Mouse (Mus musculus) E14TG2a.4 (cell line): ENCODE results near the gene Crip2.

Experiments
- H3K27me3 ChIP-seq: 2 replicates; pipeline ENCODE4 v1.6.1; 2014; ENCODE audit warnings: low read length, control low read depth; ENCODE audit not compliant: insufficient read depth
- H3K36me3 ChIP-seq: 2 replicates; pipeline ENCODE4 v1.6.1; 2014; ENCODE audit warnings: low read length, control low read depth; ENCODE audit not compliant: insufficient read depth
- H3K4me1 ChIP-seq: replicated peaks from 2 replicates; pipeline ENCODE4 v1.6.1; 2014; ENCODE audit warnings: low read depth, low read length, control low read depth
- H3K4me3 ChIP-seq: replicated peaks from 2 replicates; pipeline ENCODE4 v1.5.1; 2014; ENCODE audit warnings: mild to moderate bottlenecking, low read length
- H3K9me3 ChIP-seq: 2 replicates; pipeline ENCODE4 v1.6.1; 2014; ENCODE audit warnings: low read length, control low read depth
- CTCF ChIP-seq: conservative IDR thresholded peaks from 2 replicates; pipeline ENCODE4 v1.5.1; 2014; ENCODE audit warnings: low read length
- NANOG ChIP-seq: IDR thresholded peaks from 2 replicates; pipeline ENCODE4 v1.6.1; 2014; ENCODE audit warnings: borderline replicate concordance, low read length, mixed read lengths
- POU5F1 ChIP-seq: IDR thresholded peaks from 2 replicates; pipeline ENCODE4 v1.6.1; 2014; ENCODE audit warnings: low read length, borderline replicate concordance

Crip2 gene

DNA sequence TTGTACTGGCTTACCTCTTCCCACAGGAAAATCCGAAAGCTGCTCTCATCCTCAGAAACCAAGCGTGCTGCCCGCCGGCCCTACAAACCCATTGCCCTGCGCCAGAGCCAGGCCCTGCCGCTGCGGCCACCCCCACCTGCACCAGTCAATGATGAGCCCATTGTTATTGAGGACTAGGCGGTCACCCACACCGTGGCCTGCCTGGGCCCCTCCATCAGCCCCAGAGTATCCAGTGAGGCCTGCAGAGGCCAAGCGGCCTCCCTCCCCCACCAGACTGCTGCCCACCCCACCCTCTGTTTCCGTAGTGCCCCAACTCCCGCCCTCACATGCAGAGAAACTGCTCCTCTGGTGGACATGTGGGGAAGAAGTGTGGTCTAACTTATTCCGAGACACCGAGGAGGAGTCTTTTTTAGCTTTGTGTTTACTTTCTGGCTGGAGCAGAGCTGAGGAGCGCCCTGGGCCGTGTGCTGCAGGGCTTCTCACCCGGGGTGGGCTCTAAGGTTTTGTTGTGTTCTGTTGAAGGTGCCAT is 3.5 kb upstream of the Crip2 start:
- H3K27me3 ChIP-seq = peaks cover 12% of the 10 kb centered on the region
- TF ChIP-seq CTCF (no peak), NANOG (no peak), POU5F1 (no peak)
- peaks cover 64% of the 10 kb centered on the region for H3K4me1 ChIP-seq
- H3K9me3 ChIP-seq = no peaks in the 10 kb centered on the region
- peaks cover 76% of the 10 kb centered on the region for H3K36me3 ChIP-seq
- H3K4me3 ChIP-seq = peak overlapping the region; percentile 39

DNA sequence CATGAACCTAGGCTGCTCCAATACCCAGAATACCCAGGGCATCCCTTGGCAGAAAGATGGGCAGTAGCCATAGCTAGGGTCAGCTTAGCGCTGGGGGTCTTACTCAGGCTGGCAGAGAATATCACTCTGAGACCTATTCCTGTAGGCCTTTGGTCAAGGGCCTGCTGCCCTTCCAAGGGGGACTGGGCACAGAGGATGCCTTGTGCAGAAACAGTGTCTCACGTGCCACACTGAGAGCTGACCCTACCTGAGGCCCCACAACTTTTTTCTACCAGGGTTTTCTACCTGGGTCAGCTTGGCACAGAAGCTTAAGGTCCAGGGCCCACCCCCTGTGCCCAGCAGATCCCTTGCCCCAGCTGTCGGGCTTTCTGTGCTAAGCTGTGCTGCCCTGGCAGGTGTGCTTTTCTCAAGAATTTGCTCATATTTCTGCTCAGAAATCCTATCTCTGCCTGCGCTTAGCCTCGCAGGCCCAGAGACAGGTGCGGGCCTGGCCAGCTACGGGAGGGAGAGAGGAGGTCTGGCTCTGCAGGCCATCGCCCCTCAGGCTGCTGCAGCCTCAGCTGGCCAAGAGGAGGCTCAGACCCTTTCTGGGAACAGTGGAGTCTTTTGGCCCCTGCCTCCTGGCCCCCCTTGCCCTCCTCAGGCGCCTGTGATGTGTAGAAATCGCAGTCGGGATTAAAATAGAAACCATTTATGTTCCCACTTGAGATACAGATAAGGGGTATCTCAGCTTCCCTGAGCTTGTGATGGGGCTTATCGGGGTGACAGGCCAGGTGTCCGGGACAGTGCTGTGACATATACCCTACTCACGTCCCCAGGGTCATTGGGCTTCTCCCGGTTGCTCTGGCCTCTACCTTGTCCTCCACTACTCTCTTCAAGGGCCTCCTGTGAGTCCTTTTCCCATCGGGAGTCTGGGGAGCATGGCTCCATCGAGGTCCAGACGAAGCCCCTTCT is 2.5 kb upstream of the Crip2 start:
- Histone ChIP-seq H3K27me3 (peaks cover 21% of the 10 kb centered on the region), H3K4me1 (peaks cover 67% of the 10 kb centered on the region), H3K4me3 (no peak overlapping the region), H3K9me3 (no peaks in the 10 kb centered on the region), H3K36me3 (peaks cover 71% of the 10 kb centered on the region)
- TF ChIP-seq POU5F1 = no peak

DNA sequence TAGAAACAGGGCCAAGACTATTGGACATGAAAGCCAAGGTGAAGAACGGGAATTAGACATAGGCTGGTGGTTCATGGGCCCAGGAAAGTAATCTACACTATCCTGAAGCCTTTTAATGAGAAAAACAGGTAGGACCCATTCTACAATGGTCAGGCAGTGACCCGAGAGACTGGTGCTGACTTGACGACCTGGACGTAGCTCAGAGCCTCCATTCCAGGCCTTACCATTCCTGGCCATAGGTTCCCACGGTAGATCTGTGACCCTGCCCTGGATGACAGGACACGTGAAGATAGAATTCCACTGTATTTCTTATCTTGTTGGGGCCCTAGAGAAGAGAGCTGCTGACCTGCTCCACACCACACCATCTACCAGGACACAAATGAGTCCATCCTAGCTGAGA is 1.7 kb upstream of the Crip2 start:
- no peaks in the 10 kb centered on the region for H3K9me3 ChIP-seq
- H3K4me1 ChIP-seq = peaks cover 67% of the 10 kb centered on the region
- no peak overlapping the region for H3K4me3 ChIP-seq
- H3K27me3 ChIP-seq = peaks cover 24% of the 10 kb centered on the region
- TF ChIP-seq NANOG (no peak), POU5F1 (no peak), CTCF (no peak)
- H3K36me3 ChIP-seq = peaks cover 65% of the 10 kb centered on the region

DNA sequence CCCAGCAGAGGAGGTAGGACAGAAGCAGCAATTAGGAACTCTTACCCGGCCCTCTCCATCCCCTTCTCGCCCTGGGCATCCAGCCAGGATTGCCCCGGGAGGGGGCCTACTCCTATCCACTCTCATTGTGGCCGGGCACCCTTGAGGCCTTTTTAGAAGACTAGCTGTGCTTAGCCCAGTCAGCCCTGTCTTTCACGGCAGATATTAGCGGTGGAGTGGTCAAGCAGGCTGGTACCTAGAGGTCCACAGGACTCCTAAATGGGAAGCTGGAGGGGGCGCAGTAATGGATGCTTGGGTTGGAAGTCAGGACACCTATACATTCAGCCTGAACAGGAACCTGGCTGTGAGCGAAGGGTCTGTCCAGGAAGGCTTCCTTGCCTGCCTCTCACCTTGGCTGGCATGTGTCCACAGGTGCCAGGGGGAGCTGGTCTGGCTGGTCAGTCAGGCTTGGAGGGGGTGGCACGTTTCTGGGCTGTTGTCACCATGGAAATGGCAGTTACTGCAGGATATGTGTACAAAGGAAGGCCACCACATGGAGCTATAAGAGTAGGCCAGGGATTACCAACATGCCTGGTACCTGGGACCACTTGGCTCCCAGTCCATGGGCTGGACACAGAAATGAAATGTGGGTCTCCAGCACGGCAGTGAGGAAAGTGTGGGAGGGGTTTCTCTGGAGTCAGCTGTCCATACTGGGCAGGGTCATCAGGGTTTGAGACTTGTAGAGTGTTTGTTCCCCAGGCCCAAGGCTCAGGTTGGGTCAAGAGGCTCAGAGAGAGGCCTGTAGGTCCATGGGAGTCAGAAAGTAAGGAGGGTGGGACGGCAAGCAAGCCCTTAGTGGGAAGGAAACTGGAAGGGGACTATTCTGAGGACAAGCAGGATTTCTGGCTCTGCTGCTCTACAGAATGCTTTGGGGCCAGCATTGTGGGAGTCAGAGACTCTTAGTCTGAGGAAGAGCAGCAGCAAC is 853 bp upstream of the Crip2 start:
- TF ChIP-seq NANOG (no peak), POU5F1 (no peak), CTCF (no peak)
- H3K4me3 ChIP-seq = peak overlapping the region; percentile 90
- peaks cover 65% of the 10 kb centered on the region for H3K36me3 ChIP-seq
- no peaks in the 10 kb centered on the region for H3K9me3 ChIP-seq
- peaks cover 24% of the 10 kb centered on the region for H3K27me3 ChIP-seq
- peaks cover 75% of the 10 kb centered on the region for H3K4me1 ChIP-seq

DNA sequence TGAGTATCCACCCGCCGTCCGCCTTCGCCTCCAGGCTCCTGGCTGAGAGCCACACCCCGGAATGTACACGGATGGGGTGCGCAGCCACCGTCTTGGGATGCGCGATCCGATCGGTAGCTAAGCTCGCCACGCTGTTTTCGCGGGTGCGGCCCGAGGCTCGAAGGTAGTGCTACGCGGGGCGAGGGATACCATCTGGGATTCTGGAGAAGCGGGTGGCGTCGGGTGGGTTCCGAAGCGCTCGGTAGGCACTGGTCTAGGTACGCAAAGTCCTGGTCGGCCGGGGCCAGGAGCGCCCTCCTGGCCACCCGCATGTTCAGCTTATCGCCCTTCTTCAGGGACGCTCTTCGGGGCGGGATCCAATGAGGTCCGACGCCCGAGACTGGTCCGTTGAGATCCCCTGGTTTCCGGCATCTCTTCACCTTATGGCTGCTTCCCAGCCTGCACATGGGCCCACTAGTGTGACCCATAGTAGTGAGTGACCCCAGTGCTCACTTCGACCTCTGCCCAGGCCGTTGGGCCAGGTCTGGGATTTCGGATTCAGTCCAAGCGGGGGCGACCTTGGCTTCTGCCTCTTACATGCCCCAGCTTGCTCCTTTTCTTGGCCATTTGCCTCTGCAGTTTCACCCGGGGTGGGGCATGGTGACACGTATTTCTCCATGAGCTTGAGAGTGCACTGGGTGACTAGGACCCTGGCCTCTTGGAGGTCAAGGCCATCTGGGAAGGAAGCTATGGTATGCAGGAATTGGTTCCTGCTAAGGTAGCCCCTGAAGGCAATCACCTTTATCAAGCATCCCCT is 778 bp downstream of the Crip2 start:
- no peak for TF ChIP-seq NANOG
- no peak for TF ChIP-seq POU5F1
- no peak for TF ChIP-seq CTCF
- Histone ChIP-seq H3K27me3 (peaks cover 24% of the 10 kb centered on the region), H3K9me3 (no peaks in the 10 kb centered on the region), H3K4me3 (peak overlapping the region; percentile 90), H3K36me3 (peaks cover 65% of the 10 kb centered on the region), H3K4me1 (peaks cover 77% of the 10 kb centered on the region)

DNA sequence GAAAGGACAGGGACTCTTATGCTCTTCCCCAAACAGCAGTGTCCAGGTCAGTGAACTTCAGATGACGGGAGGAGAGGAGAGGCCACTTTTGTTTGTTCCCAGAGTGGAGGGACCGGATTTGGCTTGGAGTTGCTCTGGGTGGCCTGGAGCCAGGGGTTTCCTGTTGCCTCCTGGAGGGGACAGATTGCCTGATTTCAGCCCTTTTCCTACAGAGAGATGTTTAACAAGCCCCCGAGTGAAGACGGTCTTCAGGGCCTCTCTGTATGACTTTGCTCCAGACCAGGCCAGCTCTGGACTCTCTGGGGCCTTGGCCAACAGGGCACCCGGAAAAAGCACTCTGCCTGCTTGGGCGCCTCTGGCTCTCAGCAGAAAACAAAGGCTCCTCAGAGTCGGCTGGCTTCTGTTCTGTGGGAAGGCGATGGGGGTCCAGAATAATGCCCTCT is 1.5 kb downstream of the Crip2 start:
- peak overlapping the region; percentile 90 for H3K4me3 ChIP-seq
- TF ChIP-seq NANOG (no peak), CTCF (no peak), POU5F1 (no peak)
- H3K4me1 ChIP-seq = peaks cover 77% of the 10 kb centered on the region
- H3K36me3 ChIP-seq = peaks cover 59% of the 10 kb centered on the region
- H3K27me3 ChIP-seq = peaks cover 24% of the 10 kb centered on the region
- H3K9me3 ChIP-seq = no peaks in the 10 kb centered on the region

DNA sequence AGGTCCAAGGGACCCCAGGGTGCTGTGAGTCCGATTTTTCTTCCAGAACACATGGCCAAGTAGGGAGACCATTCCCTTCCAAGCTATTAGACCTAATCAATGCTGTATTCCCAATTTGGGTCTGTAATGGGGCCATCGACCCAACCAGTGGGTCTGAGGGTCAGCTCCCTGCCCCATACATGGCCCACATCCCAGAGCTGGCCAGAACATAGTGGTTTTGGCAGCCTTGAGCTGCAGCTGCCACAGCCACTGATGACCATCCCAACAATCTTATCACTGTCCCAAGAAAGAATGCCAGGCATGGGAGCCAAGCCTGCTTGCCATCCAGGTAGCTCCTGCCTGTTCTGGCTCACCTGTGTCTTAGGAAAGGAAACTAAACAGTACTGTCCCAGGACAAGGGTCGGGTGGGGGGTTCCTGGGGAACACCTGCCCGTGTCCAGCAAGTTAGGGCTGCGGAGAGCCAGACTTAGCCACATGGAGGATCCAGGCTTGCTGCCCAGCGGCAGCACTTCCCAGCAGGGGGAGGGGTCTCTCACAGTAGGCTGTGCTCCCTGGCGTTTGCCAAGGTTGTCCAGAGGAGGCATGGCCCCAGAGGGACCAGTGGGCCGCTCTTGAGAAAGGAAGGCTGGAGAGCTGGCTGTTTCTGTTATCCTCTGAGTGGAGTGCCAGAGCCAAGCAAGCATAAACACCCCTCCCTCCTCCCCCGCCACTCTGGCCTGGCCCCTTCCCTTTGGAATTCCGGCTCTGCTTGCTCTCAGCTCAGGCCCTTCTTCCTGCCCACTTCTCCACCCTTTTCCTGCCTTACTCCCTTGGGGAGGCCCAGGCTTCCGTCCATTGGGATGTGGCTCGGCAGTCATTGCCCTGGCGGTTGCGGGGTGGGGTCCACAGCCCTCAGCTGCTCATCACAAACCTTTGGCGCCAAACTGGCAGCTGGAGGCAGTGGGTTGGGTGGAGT is 2.3 kb downstream of the Crip2 start:
- H3K4me3 ChIP-seq = peak overlapping the region; percentile 90
- H3K9me3 ChIP-seq = no peaks in the 10 kb centered on the region
- H3K4me1 ChIP-seq = peaks cover 82% of the 10 kb centered on the region
- TF ChIP-seq CTCF (no peak), NANOG (no peak), POU5F1 (no peak)
- peaks cover 28% of the 10 kb centered on the region for H3K27me3 ChIP-seq
- H3K36me3 ChIP-seq = peaks cover 51% of the 10 kb centered on the region
